Mouse (Mus musculus): Measurements from ENCODE around the gene Frmd6.

Frmd6 gene

GRCm38 (mm10) chr12:70849517-70850291, 24.4 kb downstream of the Frmd6 start:
- no peak for ATAC-seq (ENCODE audit: insufficient number of reproducible peaks, low FRiP score, low TSS enrichment)

- ATAC-seq (ENCODE audit: insufficient number of reproducible peaks, low FRiP score, low TSS enrichment): no peak
These were observed 26.1 kb downstream of the Frmd6 start for GRCm38 (mm10) chr12:70851342-70851960.

GRCm38 (mm10) chr12:70853026-70853425, 27.7 kb downstream of the Frmd6 start:
- ATAC-seq (ENCODE audit: insufficient number of reproducible peaks, low FRiP score, low TSS enrichment): no peak

- ATAC-seq (ENCODE audit: insufficient number of reproducible peaks, low FRiP score, low TSS enrichment): no peak
These were observed 30.4 kb downstream of the Frmd6 start for GRCm38 (mm10) chr12:70855678-70856077.

- ATAC-seq (ENCODE audit: insufficient number of reproducible peaks, low FRiP score, low TSS enrichment): no peak
These were observed 31.5 kb downstream of the Frmd6 start for GRCm38 (mm10) chr12:70856776-70857175.

- ATAC-seq (ENCODE audit: insufficient number of reproducible peaks, low FRiP score, low TSS enrichment): no peak
These were observed 38.0 kb downstream of the Frmd6 start for GRCm38 (mm10) chr12:70863281-70863680.

GRCm38 (mm10) chr12:70867780-70868179, 42.5 kb downstream of the Frmd6 start:
- ATAC-seq (ENCODE audit: insufficient number of reproducible peaks, low FRiP score, low TSS enrichment): no peak

- no peak for ATAC-seq (ENCODE audit: insufficient number of reproducible peaks, low FRiP score, low TSS enrichment)
These were observed 43.1 kb downstream of the Frmd6 start for GRCm38 (mm10) chr12:70868190-70868987.

GRCm38 (mm10) chr12:70868988-70869291, 43.6 kb downstream of the Frmd6 start:
- no peak for ATAC-seq (ENCODE audit: insufficient number of reproducible peaks, low FRiP score, low TSS enrichment)

- no peak for ATAC-seq (ENCODE audit: insufficient number of reproducible peaks, low FRiP score, low TSS enrichment)
These were observed 48.2 kb downstream of the Frmd6 start for GRCm38 (mm10) chr12:70873544-70873943.

GRCm38 (mm10) chr12:70876270-70876998, 51.1 kb downstream of the Frmd6 start:
- ATAC-seq (ENCODE audit: insufficient number of reproducible peaks, low FRiP score, low TSS enrichment): no peak

GRCm38 (mm10) chr12:70877926-70878710, 52.8 kb downstream of the Frmd6 start:
- ATAC-seq (ENCODE audit: insufficient number of reproducible peaks, low FRiP score, low TSS enrichment): peak; percentile 61

GRCm38 (mm10) chr12:70880396-70880975, 55.2 kb downstream of the Frmd6 start:
- no peak for ATAC-seq (ENCODE audit: insufficient number of reproducible peaks, low FRiP score, low TSS enrichment)

GRCm38 (mm10) chr12:70881340-70881739, 56.0 kb downstream of the Frmd6 start:
- ATAC-seq (ENCODE audit: insufficient number of reproducible peaks, low FRiP score, low TSS enrichment): peak; percentile 94

GRCm38 (mm10) chr12:70881854-70882253, 56.5 kb downstream of the Frmd6 start:
- peak; percentile 42 for ATAC-seq (ENCODE audit: insufficient number of reproducible peaks, low FRiP score, low TSS enrichment)

- ATAC-seq (ENCODE audit: insufficient number of reproducible peaks, low FRiP score, low TSS enrichment): no peak
These were observed 57.8 kb downstream of the Frmd6 start for GRCm38 (mm10) chr12:70883141-70883540.

GRCm38 (mm10) chr12:70884113-70884512, 58.8 kb downstream of the Frmd6 start:
- ATAC-seq (ENCODE audit: insufficient number of reproducible peaks, low FRiP score, low TSS enrichment): no peak

GRCm38 (mm10) chr12:70884973-70885372, 59.7 kb downstream of the Frmd6 start:
- ATAC-seq (ENCODE audit: insufficient number of reproducible peaks, low FRiP score, low TSS enrichment): no peak

- ATAC-seq (ENCODE audit: insufficient number of reproducible peaks, low FRiP score, low TSS enrichment): no peak
These were observed 60.3 kb downstream of the Frmd6 start for GRCm38 (mm10) chr12:70885576-70885975.

All from cerebellum, adult (tissue).